Mouse (Mus musculus) liver, adult 10 weeks (tissue): ENCODE measurements around the gene Rab28. TPM values are rescaled to one million over a fixed set of nuclear protein-coding genes. Genes with fewer than 3 reads are reported as not detected.

Experiments used
- polyA plus RNA-seq: library from polyadenylated mRNA; stranded (reverse); fragments of 350-450 nt; fragmentation: Illumina TruSeq; extraction: RNeasy Lipid Tissue Mini Kit (QIAGEN cat#74804); gene quantifications from one replicate; pipeline ENCODE4 v1.2.3, GENCODE M21; 2014; ENCODE audit warnings: low read depth, low replicate concordance

Rab28 gene
- polyA plus RNA-seq = 36.6 TPM

DNA sequence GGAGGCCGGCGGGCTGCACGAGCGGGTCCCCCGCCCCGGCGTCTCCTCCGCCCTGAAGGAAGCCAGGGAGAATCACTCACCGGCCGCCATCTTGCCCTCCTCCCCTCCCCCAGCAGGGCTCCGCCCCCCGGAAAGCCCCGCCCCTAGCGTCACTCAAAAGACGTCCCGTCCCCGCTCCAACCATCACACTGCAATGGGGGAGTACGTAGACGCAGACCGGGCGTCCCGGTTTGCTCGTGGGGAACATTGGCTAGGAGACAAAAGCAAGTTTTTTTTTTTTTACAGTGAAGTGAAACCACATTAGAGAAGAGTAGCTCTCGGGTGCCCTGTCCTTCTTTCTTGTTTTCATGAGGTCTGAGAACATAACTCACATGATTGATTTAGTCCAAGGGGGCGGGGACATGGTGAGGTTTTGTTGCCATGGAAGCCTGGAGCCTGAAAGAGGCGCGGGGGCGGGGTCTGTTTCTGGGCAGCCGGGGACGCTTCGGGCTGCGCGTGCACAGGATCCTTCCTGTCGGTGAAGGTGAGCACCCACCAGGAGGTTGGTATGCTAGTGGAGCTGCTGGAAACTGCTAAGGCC, at the start of gene Rab28:
TSS of gene Rab28 (minus strand) at position 107 of the 580 bp plus-strand sequence.

Other genes with a start within 250 kb of the Rab28 start
- not detected for gene Nkx3-2, start 56.3 kb upstream of the Rab28 start, polyA plus RNA-seq
- gene Bod1l, start 136.2 kb upstream of the Rab28 start, polyA plus RNA-seq = 7.4 TPM